Mouse (Mus musculus) left cerebral cortex, adult 9 months (tissue): ENCODE measurements around the gene Nmt1.

Experiments used
- DNase-seq, 2 experiments: peaks; one replicate each; pipeline ENCODE4 v3.0.0; 2022; ENCODE audit warnings: low spot score in 2 of 2

The Nmt1 gene

DNA sequence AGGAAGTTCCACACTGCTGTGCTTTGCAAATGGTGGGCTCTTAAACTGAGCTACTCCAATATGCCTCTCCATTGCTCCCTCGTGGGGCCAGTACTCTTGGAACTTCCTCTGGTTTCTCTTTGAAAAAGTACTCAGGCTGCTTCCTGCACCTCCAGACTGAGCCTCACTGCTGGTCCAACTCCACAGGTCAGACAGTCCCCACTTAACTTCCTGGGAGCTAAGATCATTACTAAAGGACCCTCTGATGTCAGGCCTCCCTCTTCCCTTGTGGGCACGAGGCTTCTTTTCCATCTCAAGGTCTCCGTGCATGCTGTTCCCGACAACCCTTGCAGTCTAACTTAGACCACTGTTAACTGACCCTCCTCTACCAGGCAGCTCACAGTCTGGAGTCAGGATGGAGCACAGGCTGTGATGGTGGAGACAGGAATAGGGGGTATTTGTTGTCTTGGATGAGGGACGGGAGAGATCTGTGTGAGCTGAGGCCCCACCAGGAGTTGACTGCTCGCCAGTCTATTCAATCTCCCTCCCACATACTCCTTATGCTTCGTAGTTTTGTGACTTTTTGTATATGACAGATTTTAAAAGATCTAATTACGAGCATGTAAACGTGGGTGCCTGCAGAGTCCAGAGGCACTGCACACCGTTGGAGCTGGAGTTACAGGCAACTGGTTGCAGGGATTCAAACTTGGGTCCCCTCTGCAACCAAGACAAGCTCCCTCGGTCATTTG, 22.6 kb upstream of the Nmt1 start:
- no peak for DNase-seq

DNA sequence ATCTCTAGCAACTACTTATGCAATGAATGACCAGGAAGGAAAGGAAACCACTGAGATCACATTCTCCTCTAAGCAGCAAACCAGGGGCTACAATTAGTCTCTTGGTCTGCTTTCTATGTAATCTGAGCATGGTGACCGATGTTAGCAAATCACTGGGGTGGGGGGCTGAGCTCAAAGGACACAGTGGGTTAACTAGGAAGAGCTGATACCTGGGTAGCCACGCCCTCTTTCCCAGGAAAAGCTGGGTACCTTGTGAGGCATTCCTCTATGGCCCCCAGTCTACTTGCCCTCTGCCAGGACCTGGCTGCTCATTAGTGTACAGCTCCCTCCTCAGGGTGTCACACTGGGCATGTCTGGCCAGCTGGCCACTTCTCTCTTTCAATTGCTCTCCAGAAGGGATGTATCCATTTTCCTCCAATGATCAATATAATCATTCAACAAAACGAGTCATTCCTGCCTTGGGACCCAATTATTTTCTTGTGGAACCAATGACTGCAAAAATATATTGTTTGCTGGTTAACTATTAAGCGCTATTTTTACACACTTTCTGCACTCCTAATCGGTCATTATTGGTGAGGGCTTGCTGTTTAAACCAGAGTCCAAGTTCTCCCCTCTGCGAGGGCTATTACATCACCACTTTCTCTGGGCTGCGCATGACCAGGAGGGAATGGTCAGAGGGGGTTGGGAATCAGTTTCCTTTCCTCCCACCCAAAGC, 21.5 kb upstream of the Nmt1 start:
- DNase-seq = no peak

DNA sequence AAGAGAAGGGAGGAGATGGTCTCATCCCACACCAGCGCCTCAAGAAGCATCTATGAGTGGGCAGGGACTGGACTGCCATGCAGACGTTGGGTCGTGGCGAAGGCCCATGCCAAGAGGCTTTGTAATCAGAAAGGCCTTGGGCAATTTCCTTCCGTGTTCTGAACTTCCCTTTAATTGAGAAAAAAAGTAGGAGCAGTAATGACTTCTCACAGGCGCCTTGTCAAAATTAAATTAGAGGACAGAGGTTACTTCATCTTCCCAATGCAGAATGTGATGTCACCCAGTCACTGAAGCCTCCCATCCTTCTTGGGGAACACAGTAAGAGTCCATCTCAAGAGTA, 21.0 kb upstream of the Nmt1 start:
- peak; percentile 40 to 55 for DNase-seq

DNA sequence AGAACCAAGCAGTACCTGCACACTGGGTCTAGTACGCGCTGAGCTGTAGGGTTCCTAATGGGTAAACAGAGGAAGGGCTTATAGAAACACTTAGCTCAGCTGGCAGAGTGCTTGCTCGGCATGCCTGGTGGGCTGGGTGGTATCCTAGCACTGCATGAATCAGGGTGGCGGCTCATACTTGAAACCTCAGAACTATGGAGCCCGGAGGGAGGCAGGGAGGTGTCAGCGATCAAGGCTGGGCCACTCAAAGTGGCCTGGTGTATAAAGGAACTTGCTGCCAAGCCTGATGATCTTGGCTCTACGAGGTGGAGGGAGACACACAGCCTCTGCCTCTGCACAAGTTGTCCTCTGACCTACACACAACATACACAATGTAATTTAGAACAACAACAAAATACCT, 19.4 kb upstream of the Nmt1 start:
- DNase-seq = no peak

DNA sequence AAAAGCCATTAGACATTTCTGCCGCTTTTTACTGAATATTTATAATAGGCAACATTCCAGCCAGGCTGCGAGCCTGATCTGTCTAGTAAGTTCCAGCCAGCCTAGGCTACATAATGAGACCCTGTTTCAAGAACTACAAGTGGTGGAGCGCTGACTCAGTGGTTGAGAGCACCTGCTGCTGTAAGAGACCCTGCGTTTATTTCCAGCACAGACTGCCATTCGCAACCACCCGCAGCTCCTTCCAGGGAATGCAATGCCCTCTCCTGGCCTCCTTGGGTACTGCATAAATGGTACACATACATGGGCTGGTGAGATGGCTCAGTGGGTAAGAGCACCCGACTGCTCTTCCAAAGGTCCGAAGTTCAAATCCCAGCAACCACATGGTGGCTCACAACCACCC, 18.8 kb upstream of the Nmt1 start:
- no peak for DNase-seq

DNA sequence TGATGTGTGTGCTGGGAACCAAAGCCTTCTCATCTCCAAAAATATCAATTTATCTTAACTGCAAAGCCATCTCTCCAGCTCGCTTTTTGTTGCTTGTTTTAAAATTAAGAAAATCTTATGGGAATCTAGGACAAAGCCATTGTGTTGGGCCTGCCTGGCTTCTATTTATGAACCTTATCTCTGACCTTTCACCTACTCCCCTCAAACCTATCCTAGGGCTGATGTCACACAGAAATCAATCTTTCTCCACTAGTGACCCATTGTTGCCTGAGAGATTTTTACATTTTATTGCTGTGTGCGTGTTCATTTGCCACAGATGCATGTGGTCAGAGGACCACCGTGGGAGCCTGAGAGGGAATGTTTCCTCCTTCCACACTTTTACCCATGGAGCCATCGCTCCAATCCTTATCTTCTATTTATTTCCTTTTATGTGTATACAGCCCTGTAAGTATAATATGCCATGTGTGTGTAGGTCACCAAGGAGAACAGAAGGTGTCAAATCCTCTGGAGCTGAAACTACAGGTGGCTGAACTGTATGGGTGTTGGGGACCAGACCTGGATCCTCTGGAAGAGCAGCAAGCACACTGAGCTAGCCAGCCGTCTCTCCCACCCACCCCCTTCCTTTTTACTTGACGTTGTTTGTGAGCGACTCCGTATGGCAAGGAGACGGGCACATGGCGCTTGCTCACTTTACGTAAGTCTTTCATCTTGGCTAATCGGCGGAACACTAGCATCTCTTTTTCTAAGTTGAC, 17.4 kb upstream of the Nmt1 start:
- no peak for DNase-seq

DNA sequence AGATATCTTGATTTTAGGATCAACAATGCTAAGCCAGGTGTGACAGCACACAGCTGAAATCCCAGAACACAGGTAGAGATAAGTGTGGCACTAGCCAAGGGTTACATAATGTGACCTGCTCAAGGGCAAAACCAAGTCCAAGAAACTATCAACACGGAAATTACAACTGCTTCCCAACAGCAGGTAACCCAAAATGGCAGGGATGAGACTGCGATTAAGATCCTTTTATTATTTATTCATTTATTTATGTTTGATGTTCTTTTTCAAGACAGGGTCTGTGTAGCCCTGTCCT, 16.8 kb upstream of the Nmt1 start:
- DNase-seq = no peak

DNA sequence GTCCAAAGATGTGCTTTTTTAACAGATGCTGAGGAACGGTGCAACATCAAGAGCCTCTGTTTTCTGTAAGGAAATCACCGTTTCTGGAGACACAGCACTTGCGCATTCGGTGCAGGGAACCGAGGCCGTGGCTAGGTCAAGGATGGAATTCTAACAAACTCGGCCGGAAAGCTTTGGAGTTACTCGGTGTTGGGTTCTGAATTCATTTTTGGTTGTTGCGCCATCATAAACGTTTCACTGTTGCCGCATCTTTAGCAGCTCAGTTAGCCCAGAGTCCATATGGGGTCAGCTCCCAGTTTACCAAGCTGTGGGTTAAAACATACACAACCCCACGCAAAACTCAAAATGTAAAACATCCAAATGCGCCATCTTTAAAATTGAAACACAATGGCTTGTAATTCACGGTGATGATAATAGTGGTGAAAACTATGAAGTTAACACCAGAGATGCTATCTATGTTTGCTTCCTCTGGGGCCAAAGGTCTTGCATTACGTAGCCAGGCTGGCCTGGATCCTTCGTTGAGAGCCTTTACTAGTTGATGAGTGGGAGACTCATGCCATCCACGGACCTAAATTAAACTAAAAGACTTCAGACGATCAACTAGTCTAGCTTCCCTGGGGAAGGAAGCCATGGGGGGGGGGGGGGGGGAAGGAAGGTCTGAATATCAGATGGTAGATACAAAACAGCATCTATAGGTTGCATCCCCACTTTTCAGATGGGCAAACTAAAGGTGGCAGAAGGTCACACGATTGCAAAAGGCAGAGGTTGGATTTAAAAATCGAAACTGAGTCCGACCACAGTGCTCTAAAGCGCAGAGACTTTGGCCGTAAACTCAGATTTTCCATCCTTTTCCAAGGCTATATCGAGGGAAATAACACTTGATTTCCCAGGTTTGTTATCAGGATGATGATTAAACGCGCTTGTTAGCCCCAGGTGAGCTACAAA, 11.8 kb upstream of the Nmt1 start:
- no peak for DNase-seq

DNA sequence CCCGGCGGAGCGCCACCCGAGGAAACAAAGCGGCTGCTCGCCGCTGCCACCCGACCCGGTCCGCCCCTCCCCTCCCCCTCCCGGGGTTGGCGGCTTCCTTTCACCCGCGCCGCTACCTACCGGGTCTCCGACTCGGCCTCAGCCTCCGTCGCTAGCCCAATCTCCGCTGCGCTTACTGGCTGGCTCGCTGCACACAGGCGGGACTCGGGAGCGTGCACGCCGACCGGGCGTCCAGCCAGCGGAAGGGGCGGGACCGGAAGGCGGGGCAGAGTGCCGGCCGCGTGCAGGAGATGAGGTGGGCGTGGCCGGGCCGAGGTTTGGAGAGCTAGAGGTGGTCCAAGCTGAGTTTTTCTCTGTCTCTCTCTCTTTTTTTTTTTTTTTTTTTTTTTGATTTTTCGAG, 11.1 kb upstream of the Nmt1 start:
- DNase-seq = peak; percentile 90 to 96

DNA sequence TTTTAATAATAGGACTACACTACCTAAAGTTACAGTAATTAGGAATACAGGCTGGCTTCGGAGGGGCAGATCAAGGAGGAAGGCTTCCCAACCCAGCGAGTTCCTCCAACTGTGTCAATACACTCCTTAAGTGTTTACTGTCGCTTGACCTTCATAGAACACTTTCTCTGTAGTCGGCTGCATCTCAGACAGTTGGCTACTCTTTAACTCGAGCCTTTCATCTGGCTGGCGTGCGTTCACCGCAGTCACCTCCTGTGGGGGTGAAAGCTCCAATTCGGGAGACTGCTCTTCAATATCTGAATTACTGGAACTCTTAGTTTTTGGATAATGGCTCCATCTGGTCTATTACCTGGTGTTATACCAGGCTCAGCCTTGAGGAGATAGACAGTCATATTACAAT, 10.3 kb upstream of the Nmt1 start:
- DNase-seq = no peak

DNA sequence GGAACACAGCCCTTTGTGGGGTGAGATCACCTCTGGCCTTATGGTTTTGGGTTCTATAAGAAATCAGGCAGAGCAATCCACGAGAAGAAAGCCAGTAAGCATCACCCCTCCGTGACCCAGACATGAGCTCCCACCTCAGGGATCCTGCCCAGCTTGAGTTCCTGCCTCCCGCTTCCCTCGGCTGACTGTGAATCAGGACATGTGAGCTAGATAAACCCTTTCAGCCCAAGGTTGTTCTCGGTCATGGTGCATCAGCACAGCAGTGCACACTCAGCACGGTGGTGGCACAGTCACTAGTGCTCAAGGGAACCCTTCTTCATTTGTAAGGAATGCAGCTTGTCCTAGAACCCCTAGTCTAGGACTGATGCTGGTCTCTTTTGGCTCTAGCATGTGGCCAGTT, 9.1 kb upstream of the Nmt1 start:
- DNase-seq = no peak

DNA sequence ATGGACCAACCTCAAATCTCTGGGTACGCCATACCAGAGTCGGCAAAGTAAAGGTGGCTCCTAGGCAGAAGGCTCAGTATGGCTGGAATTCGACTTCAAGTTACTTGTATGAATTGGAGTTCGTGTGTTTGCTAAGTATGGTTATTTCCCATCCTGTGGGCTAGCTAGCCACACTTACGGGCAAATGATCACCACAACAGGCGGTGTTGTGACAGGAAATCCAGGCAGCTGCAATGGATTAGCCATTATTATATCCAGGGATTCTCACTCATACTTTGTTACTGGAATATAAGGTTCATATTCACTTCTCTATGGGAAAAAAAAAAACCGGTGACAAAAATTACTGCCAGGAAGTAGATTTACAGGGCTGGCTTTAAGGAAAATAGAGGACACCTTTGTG, 8.7 kb upstream of the Nmt1 start:
- DNase-seq = no peak

DNA sequence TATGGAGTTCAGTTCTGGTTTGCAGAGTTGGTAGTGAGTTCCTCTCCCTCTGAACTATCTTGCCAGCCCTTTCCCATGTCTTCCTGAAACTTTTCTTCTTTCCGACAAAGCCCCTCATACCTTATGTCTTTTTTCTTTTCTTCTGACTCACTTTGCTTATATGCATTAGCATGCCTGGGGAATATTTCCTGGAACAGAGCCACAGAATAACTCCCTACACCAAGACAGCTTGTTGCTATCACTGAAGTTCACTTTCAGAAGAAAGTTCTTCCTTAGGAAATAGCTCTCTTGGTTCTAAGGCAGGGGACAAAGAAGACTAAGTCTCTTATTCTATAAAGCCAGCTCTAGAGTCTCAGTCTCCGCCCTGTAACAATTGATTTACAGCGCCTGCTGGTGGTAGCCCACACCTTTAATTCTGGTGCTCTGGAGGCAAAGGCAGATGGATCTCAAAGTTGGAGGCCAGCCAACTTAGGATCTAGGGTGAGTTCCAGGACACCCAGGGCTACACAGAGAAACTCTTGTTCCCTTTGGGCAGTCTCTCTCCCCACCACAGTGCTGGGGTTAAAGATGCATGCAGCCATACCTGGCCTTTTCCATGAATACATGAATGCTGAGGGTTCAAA, 7.2 kb upstream of the Nmt1 start:
- no peak for DNase-seq

DNA sequence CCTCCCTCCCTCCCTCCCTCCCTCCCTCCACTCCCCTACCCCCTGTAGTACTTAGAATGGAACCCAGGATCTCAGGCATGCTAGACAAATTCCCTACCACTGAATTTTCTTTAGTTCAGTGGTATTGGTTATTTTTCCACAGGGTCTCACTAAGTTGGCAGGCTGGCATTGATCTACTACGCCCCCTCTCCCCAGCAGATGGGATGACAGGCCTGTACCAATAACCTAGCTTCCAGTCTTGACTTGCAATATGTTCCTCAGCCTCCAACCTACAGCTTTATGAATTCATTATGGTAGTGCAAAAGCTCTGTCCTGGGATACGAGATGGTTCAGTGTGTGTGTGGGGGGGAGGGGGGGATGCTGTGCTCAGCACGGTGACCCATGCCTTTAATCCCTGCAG, 4.0 kb upstream of the Nmt1 start:
- DNase-seq = no peak

DNA sequence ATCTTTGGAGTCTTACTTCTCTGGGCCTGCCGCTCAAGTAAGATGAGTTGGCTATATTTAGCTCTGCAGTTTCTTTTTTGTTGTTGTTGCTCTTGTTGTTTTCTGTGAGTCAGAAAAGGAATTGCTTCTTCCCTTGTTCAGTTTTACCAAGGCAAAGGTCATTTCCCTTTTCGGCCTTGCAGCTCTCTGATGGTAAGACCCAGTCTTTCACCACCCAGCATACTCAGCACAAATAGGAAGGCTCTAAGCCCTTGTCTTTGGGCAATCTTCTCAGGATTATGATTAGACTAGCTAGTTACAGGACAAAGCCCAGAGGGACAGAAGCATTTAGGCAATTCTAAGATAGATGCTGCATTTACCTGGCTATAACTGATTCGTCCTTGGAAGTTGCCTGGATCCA, 1.1 kb upstream of the Nmt1 start:
- no peak for DNase-seq

DNA sequence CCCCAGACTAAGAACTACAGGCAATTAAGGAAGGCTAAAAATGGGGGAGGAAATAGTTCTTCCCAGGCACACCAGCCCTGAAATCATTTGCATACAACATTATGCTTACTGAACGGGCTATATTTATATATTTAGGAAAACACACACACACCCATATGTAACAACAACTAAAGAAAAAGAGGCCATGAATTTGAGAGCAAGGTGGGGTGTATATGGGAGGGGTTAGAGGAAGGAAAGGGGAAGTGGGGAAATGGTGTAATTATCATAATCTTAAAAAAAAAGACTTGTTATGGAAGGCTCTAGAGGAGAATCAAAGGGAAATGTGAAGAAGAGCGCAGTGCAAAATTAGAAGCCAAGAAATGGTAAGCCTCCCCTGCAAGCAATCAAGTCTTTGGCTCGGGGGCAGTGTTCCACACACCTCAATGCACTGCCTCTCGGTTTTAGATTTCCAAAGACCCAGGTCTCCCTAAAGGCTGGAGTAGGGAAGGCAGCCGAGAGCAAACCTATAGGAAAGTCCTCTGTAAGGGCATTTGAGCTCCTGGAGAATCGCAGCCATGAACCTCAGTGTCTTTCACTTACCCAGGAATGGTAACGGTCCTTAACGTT, 317 bp upstream of the Nmt1 start:
- no peak for DNase-seq

DNA sequence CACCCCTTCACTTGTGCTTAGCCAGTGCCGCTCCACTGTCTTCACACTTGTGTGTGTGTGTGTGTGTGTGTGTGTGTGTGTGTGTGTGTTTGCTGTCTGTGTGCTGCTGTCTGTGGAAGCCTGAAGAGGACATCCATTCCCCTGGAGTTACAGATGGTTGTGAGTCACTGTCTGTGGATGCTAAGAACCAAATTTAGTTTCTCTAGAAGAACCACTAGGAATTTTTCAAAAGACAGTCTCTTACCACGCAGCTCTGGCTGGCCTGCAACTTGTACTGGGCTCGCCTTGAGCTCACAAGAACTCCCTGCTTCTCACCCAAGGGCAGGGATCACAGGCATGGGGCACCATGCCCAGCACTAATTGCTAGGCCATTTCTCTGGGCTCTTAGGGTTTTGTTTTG, 5.0 kb downstream of the Nmt1 start:
- DNase-seq = peak; percentile 54 to 77

DNA sequence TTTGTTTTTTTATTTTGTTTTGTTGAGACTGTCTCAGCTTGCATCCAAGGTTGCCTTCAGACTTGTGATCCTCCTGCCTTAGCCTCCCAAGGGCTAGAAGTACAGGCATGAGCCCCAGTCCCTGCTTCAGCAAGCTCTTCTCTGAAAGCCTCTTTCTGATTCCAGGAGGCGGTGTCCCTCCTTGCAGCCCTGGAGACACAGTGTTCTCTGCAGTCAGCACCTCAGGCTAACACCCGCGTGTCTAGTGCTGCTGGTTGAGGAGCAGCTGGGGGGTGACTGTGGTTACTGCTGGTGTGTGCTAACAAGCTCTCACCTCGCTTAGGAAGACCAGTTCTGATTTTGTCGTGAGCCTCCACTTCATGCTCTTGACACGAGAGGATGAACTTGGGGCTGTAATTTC, 7.0 kb downstream of the Nmt1 start:
- DNase-seq = no peak

DNA sequence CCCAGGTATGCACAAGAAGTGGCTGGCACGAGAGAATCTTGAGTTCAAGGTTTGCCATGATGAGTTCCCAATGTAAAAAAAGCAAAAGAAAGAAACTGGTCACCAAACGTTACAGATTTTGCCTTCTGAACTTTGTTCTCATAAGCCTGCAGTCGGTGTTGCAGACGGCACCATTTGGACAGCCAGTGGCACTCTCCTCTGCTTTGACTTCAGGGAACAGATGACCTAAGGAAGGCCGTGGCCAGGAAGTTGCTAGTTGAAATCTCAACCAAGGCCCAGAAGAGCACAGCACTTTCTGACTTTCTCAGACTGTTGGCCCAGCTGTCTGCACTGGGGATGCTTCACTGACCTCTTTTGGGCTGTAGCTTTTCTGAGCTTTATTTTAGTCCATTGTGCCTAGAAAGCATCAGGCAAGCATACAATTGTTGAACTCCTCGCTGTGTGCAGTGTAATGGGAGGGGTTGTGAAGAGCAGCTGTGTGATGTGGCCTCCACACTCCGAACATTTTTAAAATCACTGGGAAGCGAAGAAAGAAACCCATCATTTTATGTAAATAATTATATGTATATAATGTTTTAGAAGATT, 9.0 kb downstream of the Nmt1 start:
- no peak for DNase-seq

DNA sequence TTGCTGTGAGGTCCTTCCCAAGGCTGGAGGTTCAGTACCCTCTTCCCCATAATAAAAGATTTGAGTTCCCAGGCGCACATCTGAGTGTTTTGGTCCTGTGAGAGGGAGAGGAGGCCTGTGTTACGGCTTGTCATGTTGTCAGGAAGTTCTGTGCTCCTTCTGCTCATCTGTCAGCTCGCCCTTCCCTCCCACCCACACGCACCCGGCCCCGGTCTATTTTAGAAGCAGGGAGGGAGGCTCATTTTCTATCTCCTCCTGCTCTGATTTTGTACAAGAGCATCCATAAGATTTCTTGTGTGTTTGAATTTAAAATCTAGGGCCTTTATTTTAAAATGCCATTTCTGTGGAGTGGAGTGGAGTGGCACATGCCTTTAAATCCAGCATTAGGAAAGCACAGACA, 10.0 kb downstream of the Nmt1 start:
- DNase-seq = peak; percentile 70 to 73

DNA sequence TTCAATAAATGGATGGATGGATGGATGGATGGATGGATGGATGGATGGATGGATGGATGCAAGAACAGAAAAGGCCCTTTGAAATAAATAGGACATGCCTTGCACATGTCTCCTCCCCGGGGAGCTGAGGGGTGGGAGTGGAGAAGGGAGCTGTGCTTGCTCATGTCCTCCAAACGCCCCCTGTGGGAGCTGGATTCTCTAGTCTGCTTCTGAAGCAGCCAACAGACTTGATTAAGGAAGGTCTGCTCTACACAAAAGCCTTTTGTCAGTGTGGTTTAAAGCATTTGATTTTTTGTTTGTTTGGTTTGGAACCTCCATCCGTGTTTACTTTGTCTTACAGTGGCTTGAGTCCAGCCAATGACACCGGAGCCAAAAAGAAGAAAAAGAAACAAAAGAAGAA, 14.8 kb downstream of the Nmt1 start:
- DNase-seq = no peak
